Mouse (Mus musculus): ENCODE results near the gene Depdc1b.

The Depdc1b gene

GRCm38 (mm10) chr13:108303841-108304240, 12.3 kb upstream of the Depdc1b start:
- in situ Hi-C loops (cut with MboI; ENCODE audit: low pct_unique_long_range_greater_than_20kb in 1 of 2, low sequenced_read_pairs in 2 of 2, unreplicated experiment in 1 of 2) = no loop called here

- in situ Hi-C loops (cut with MboI; ENCODE audit: low pct_unique_long_range_greater_than_20kb in 1 of 2, low sequenced_read_pairs in 2 of 2, unreplicated experiment in 1 of 2) = no loop called here
Observed at GRCm38 (mm10) chr13:108304680-108305079, 11.5 kb upstream of the Depdc1b start.

GRCm38 (mm10) chr13:108316487-108316903, 363 bp downstream of the Depdc1b start:
- in situ Hi-C loops (cut with MboI; ENCODE audit: low pct_unique_long_range_greater_than_20kb in 1 of 2, low sequenced_read_pairs in 2 of 2, unreplicated experiment in 1 of 2) = no loop called here

DNA sequence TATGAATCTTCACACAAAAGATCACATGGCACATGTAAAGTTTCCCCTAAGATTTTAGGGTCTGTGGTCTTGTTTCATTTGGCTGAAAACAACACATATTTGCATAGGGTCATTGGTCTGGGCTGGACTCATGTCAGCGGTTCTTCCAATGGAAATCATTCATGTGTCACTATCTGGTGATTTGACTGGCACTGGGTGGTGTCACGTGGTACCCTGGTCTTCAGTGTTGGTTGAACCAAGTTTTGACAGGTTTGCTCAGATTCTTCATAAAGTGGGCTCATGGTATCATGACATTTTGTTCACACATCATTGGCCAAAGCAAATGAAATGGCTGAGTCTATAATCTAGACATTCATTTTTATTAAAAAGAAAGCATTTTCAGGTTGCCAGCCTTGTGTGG, 1.3 kb downstream of the Depdc1b start:
- in situ Hi-C loops (cut with MboI; ENCODE audit: low pct_unique_long_range_greater_than_20kb in 1 of 2, low sequenced_read_pairs in 2 of 2, unreplicated experiment in 1 of 2) = no loop called here

DNA sequence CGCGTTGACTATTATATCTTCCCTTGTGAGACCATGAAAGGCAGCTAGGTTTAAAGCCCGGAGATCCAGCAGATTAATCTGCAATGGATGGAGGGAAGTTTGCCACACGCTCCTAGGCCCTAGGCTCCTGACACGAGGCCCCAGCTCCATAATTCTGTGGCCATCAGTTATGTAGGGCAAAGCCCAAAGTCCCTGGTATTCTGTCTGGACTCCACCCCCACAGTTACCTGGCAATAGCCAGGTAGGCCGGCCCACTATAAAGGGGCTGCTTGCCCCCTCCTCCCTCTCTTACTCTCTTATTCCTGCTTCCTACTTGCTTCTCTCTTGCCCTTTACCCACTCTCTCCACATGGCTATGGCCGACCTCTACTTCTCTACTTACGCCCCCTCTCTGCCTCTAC, 2.9 kb downstream of the Depdc1b start:
- in situ Hi-C loops (cut with MboI; ENCODE audit: low pct_unique_long_range_greater_than_20kb in 1 of 2, low sequenced_read_pairs in 2 of 2, unreplicated experiment in 1 of 2) = no loop called here

- in situ Hi-C loops (cut with MboI; ENCODE audit: low pct_unique_long_range_greater_than_20kb in 1 of 2, low sequenced_read_pairs in 2 of 2, unreplicated experiment in 1 of 2) = loop anchor here in 1 of 2 experiments (10.0 kb wide), 1 partner anchor 155 kb away; no protein-coding TSS in a partner anchor
Observed at GRCm38 (mm10) chr13:108320216-108320615, 4.1 kb downstream of the Depdc1b start.

DNA sequence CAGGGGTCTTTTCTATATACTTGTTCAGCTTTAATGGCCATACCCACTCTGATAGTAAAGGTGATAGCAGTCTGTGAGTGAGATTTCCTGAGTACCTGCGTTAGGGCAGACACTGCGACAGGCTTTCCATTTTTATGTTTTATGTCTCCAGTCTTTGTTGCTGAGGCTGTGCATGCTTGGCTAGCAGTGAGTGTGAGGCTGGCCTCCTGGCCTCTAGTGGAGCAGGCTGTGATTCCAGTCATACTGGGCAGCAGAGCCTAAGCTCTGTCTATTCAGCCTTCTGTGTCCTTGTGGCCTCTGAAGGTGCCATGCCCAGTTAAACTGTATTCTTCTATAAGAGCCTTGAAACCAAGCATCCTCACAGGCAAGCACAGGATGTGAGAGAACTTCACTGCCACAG, 6.3 kb downstream of the Depdc1b start:
- in situ Hi-C loops (cut with MboI; ENCODE audit: low pct_unique_long_range_greater_than_20kb in 1 of 2, low sequenced_read_pairs in 2 of 2, unreplicated experiment in 1 of 2) = loop anchor here in 1 of 2 experiments (10.0 kb wide), 1 partner anchor 158 kb away; no protein-coding TSS in a partner anchor

GRCm38 (mm10) chr13:108323317-108323716, 7.2 kb downstream of the Depdc1b start:
- in situ Hi-C loops (cut with MboI; ENCODE audit: low pct_unique_long_range_greater_than_20kb in 1 of 2, low sequenced_read_pairs in 2 of 2, unreplicated experiment in 1 of 2) = loop anchor here in 1 of 2 experiments (10.0 kb wide), 1 partner anchor 159 kb away; no protein-coding TSS in a partner anchor

DNA sequence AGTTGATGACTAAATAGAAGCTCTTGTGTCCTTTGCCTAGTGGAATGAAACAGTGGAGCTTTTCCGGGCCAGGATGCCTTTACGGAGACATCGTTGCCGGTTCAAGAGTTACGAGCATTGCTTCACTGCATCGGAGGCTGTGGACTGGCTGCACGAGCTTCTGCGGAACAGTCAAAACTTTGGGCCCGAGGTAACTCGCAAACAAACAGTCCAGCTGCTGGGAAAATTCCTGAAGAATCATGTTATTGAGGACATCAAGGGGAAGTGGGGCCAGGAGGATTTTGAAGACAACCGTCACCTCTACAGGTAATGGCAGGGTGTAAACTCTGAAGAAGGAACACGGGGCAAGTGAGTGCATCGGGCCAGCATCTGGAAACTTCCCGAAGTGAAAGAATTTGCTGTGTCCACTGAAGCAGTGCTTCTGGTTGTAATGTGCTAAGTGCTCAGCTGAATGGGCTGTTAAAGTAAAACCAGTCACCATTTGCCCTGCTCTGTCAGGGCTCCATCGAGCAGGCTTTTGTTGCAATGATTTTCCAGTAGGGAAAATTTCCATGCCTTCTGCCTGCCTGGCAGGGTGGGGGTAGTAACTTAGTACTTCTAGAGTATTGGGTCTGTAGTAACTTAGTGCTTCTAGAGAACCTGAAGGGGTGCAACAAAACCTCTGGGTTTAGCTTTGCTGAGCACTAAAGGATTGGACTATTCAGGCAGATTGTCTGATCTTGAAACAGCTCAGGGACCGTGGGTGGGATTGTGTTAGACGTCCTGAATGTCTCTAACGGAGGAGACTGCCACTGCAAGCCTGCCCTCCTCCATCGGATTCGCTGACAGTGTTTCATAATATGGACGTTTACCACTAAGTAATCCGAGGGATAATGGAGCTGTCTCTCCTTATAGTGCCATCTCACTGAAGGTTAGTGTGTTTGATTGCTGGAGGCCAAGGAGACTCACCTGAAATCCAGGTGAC, 8.0 kb downstream of the Depdc1b start:
- in situ Hi-C loops (cut with MboI; ENCODE audit: low pct_unique_long_range_greater_than_20kb in 1 of 2, low sequenced_read_pairs in 2 of 2, unreplicated experiment in 1 of 2) = loop anchor here in 1 of 2 experiments (10.0 kb wide), 1 partner anchor 159 kb away; no protein-coding TSS in a partner anchor

DNA sequence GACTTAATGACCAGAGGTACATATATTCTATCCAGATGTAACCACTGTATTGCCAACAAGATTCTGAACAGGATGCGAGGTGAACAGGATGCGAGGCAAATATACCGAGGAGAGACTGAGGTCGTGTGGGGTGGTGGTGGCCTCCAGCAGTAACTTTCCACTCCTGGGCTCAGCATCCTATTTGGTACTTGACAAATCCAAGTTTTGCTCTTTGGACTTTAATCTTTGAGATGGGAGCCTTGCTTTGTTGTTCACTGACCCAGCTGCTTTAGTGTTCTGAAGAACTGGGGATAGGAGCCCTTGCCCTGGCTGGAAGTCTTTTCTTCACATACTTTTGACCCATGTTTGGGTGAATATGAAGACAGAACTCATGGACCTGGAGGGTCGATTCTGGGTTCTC, 9.7 kb downstream of the Depdc1b start:
- in situ Hi-C loops (cut with MboI; ENCODE audit: low pct_unique_long_range_greater_than_20kb in 1 of 2, low sequenced_read_pairs in 2 of 2, unreplicated experiment in 1 of 2) = loop anchor here in 1 of 2 experiments (10.0 kb wide), 1 partner anchor 161 kb away; no protein-coding TSS in a partner anchor

GRCm38 (mm10) chr13:108326351-108326750, 10.2 kb downstream of the Depdc1b start:
- in situ Hi-C loops (cut with MboI; ENCODE audit: low pct_unique_long_range_greater_than_20kb in 1 of 2, low sequenced_read_pairs in 2 of 2, unreplicated experiment in 1 of 2) = loop anchor here in 1 of 2 experiments (10.0 kb wide), 1 partner anchor 162 kb away; no protein-coding TSS in a partner anchor

- in situ Hi-C loops (cut with MboI; ENCODE audit: low pct_unique_long_range_greater_than_20kb in 1 of 2, low sequenced_read_pairs in 2 of 2, unreplicated experiment in 1 of 2) = loop anchor here in 1 of 2 experiments (10.0 kb wide), 1 partner anchor 162 kb away; no protein-coding TSS in a partner anchor
Observed at GRCm38 (mm10) chr13:108327047-108327446, 10.9 kb downstream of the Depdc1b start.

DNA sequence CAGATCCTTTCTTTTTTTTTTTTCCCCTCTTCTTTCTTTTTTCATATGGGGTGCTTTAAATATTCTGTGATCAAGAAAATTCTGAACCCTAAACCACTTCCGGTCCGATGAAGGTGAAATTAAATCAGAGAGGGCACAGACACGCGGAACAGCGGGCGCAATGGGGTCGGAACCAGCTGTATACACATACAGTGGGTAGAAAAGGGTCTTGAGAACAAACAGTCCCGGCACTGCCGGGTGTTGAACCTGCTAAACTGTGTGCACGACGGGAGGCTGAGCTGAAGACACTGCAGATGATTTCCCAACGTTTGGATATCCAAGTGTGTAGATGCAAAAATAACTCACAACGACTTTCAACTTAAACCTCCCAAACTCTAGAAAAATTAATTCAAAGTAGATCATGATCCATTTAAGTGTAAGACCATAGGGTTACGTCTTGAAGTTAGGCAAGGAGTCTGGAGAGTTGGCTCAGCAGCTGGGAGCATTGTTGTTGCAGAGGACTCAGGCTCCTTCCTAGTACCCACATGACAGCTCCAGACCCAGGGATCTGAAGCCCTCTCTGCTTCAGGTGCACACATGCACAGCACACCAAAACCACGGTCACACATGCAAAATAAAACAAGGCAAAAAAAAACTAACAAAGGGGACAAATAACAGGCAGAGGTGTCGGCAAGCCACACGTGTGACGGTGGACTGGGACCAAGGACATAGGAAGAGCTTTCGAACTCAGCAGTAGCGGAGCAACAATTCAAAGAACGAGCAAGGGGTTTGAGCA, 12.5 kb downstream of the Depdc1b start:
- in situ Hi-C loops (cut with MboI; ENCODE audit: low pct_unique_long_range_greater_than_20kb in 1 of 2, low sequenced_read_pairs in 2 of 2, unreplicated experiment in 1 of 2) = loop anchor here in 1 of 2 experiments (10.0 kb wide), 1 partner anchor 164 kb away; no protein-coding TSS in a partner anchor

DNA sequence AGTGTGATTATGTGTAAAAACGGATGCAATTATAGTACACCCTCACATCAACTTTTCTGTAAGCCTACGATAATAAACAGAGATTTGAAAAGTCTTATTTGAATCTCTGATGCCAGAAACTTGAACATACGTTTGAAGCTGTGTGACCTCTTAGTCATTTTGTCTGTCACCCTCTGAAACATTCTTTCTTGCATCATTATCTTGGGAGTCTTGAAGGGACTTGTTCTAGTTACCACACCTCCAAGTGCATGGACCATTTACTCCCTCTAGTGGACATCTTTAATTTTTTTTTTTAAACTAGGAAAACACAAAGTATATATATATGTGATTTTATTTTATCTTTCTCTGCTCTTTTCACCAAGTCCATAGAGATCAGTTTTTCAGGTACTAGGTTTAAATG, 13.6 kb downstream of the Depdc1b start:
- in situ Hi-C loops (cut with MboI; ENCODE audit: low pct_unique_long_range_greater_than_20kb in 1 of 2, low sequenced_read_pairs in 2 of 2, unreplicated experiment in 1 of 2) = loop anchor here (10.0 kb wide), 2 partner anchors 135 to 165 kb away; no protein-coding TSS in a partner anchor

- in situ Hi-C loops (cut with MboI; ENCODE audit: low pct_unique_long_range_greater_than_20kb in 1 of 2, low sequenced_read_pairs in 2 of 2, unreplicated experiment in 1 of 2) = loop anchor here in 1 of 2 experiments (10.0 kb wide), 1 partner anchor 141 kb away; no protein-coding TSS in a partner anchor
Observed at GRCm38 (mm10) chr13:108335257-108336003, 19.3 kb downstream of the Depdc1b start.

DNA sequence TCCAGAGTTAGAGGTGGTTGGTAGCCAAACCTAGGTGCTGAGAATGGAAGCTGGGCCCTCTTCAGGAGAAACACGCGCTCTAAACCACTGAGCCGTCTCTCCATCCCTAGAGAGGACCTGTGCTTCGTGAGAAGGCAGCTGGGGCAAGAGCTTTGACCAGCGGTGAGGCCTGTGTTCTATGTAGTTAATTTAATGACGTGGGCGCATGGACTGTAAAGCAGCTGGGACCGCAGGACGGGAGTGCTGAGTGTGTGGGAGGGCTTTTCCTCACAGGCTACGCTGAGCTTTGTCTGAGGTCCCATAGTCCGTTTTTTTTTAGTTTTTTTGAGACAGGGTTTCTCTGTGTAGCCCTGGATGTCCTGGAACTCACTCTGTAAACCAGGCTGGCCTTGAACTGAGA, 20.1 kb downstream of the Depdc1b start:
- in situ Hi-C loops (cut with MboI; ENCODE audit: low pct_unique_long_range_greater_than_20kb in 1 of 2, low sequenced_read_pairs in 2 of 2, unreplicated experiment in 1 of 2) = loop anchor here in 1 of 2 experiments (10.0 kb wide), 1 partner anchor 141 kb away; no protein-coding TSS in a partner anchor

- in situ Hi-C loops (cut with MboI; ENCODE audit: low pct_unique_long_range_greater_than_20kb in 1 of 2, low sequenced_read_pairs in 2 of 2, unreplicated experiment in 1 of 2) = loop anchor here in 1 of 2 experiments (10.0 kb wide), 1 partner anchor 143 kb away; no protein-coding TSS in a partner anchor
Observed at GRCm38 (mm10) chr13:108337340-108337739, 21.2 kb downstream of the Depdc1b start.

All from mouse embryonic stem cell (cell line).